Mouse (Mus musculus) hindbrain, embryonic 15.5 days (tissue): ENCODE results near the gene Vps26a. TPM values are rescaled to one million over a fixed set of nuclear protein-coding genes. Genes with fewer than 3 reads are reported as not detected.

Experiments used
- ATAC-seq: fragments of 200-750 bp; cut with Nextera tagmentation; 2 replicates; pipeline ENCODE4 v1.8.0; 2017; ENCODE audit warnings: low read depth, moderate number of reproducible peaks, moderate TSS enrichment; ENCODE audit not compliant: low FRiP score
- H3K27ac ChIP-seq: fragments of 300-500 bp; sonication (generic); replicated peaks from 2 replicates; pipeline ENCODE4 v1.5.1; 2015; ENCODE audit warnings: mild to moderate bottlenecking, inconsistent platforms
- H3K27me3 ChIP-seq: fragments of 300-500 bp; sonication (generic); 2 replicates; pipeline ENCODE4 v1.6.1; 2015; ENCODE audit warnings: control low read depth, inconsistent platforms
- H3K36me3 ChIP-seq: fragments of 300-500 bp; sonication (generic); 2 replicates; pipeline ENCODE4 v1.6.1; 2015; ENCODE audit warnings: control low read depth, inconsistent platforms
- H3K4me1 ChIP-seq: fragments of 300-500 bp; sonication (generic); replicated peaks from 2 replicates; pipeline ENCODE4 v1.6.1; 2015; ENCODE audit warnings: control low read depth, inconsistent platforms
- H3K4me2 ChIP-seq: fragments of 300-500 bp; sonication (generic); 2 replicates; pipeline ENCODE4 v1.6.1; 2015; ENCODE audit warnings: moderate library complexity, mild to moderate bottlenecking, inconsistent platforms
- H3K4me3 ChIP-seq: fragments of 300-500 bp; sonication (generic); 2 replicates; pipeline ENCODE4 v1.5.1; 2015; ENCODE audit warnings: mild to moderate bottlenecking, inconsistent platforms
- H3K9ac ChIP-seq: fragments of 300-500 bp; sonication (generic); 2 replicates; pipeline ENCODE4 v1.6.1; 2015; ENCODE audit warnings: inconsistent platforms
- H3K9me3 ChIP-seq: fragments of 300-500 bp; sonication (generic); 2 replicates; pipeline ENCODE4 v1.6.1; 2016; ENCODE audit warnings: control low read depth, inconsistent platforms
- WGBS: fragments of 180-500 bp; shearing (Covaris S2); methylation state at CpG from one replicate; pipeline ENCODE4 v1.1.7; 2015; 5-methylcytosine and 5-hydroxymethylcytosine counted together
- polyA plus RNA-seq: library from polyadenylated mRNA; unstranded; fragments of >200 nt; fragmentation: Nextera tagmentation; extraction: Ambion mirVana; gene quantifications from 2 replicates; pipeline ENCODE4 v1.2.1, GENCODE M21; 2015

The Vps26a gene
- polyA plus RNA-seq, 1 experiment from 2014 or later, result 53.9 TPM

- no peak for ATAC-seq
- WGBS, result 95% methylated on average over 5 of the region's 5 CpGs
- Histone ChIP-seq H3K4me1 (no peaks in the 10 kb centered on the region), H3K4me3 (no peak overlapping the region), H3K4me2 (no peak overlapping the region), H3K9me3 (no peaks in the 10 kb centered on the region), H3K27ac (no peak overlapping the region), H3K36me3 (peaks cover 73% of the 10 kb centered on the region), H3K27me3 (no peaks in the 10 kb centered on the region), H3K9ac (no peak overlapping the region)
Observed at GRCm38 (mm10) chr10:62430427-62430826, 56.2 kb downstream of the Vps26a start.

- Histone ChIP-seq H3K36me3 (peaks cover 26% of the 10 kb centered on the region), H3K27me3 (no peaks in the 10 kb centered on the region), H3K9me3 (no peaks in the 10 kb centered on the region), H3K27ac (no peak overlapping the region), H3K4me1 (no peaks in the 10 kb centered on the region), H3K4me3 (no peak overlapping the region), H3K9ac (no peak overlapping the region), H3K4me2 (no peak overlapping the region)
- 49% methylated on average over 9 of the region's 9 CpGs for WGBS
- ATAC-seq, result no peak
Observed at GRCm38 (mm10) chr10:62425081-62425871, 61.3 kb downstream of the Vps26a start.

GRCm38 (mm10) chr10:62422255-62422654 is 64.3 kb downstream of the Vps26a start, which contains the start of gene Hkdc1:
Gene Hkdc1 (minus strand): TSS chr10:62422491.
- Histone ChIP-seq H3K4me1 (no peaks in the 10 kb centered on the region), H3K9ac (no peak within 1 kb of the TSS), H3K9me3 (no peaks in the 10 kb centered on the region), H3K4me2 (no peak within 1 kb of the TSS), H3K4me3 (no peak within 1 kb of the TSS), H3K27ac (no peak within 1 kb of the TSS), H3K36me3 (no peaks in the 10 kb centered on the region), H3K27me3 (no peaks in the 10 kb centered on the region)
- ATAC-seq, result no peak
- 34% methylated on average over 15 of the region's 15 CpGs for WGBS

- Histone ChIP-seq H3K9ac (no peak overlapping the region), H3K36me3 (no peaks in the 10 kb centered on the region), H3K4me1 (no peaks in the 10 kb centered on the region), H3K27ac (no peak overlapping the region), H3K9me3 (no peaks in the 10 kb centered on the region), H3K27me3 (no peaks in the 10 kb centered on the region), H3K4me2 (no peak overlapping the region), H3K4me3 (no peak overlapping the region)
- whole genome bisulfite sequencing, result 79% methylated on average over 3 of the region's 3 CpGs
- ATAC-seq, result peak; percentile 66; the same call in 1 of the 2 replicates
Observed at GRCm38 (mm10) chr10:62421127-62421526, 65.5 kb downstream of the Vps26a start.

GRCm38 (mm10) chr10:62420399-62420798 is 66.2 kb downstream of the Vps26a start:
- H3K4me1 ChIP-seq, result no peaks in the 10 kb centered on the region
- no peaks in the 10 kb centered on the region for H3K9me3 ChIP-seq
- no peaks in the 10 kb centered on the region for H3K36me3 ChIP-seq
- WGBS, result 70% methylated on average over 6 of the region's 6 CpGs
- no peak overlapping the region for H3K4me3 ChIP-seq
- H3K4me2 ChIP-seq, result no peak overlapping the region
- no peak overlapping the region for H3K27ac ChIP-seq
- H3K27me3 ChIP-seq, result no peaks in the 10 kb centered on the region
- ATAC-seq, result no peak
- H3K9ac ChIP-seq, result no peak overlapping the region

GRCm38 (mm10) chr10:62419422-62419821 is 67.2 kb downstream of the Vps26a start:
- H3K27me3 ChIP-seq, result no peaks in the 10 kb centered on the region
- no peak for ATAC-seq
- 83% methylated on average over 5 of the region's 5 CpGs for WGBS
- no peaks in the 10 kb centered on the region for H3K36me3 ChIP-seq
- H3K4me2 ChIP-seq, result no peak overlapping the region
- H3K4me1 ChIP-seq, result no peaks in the 10 kb centered on the region
- no peak overlapping the region for H3K4me3 ChIP-seq
- H3K9me3 ChIP-seq, result no peaks in the 10 kb centered on the region
- no peak overlapping the region for H3K27ac ChIP-seq
- H3K9ac ChIP-seq, result no peak overlapping the region

- Histone ChIP-seq H3K9ac (no peak overlapping the region), H3K27me3 (no peaks in the 10 kb centered on the region), H3K9me3 (no peaks in the 10 kb centered on the region), H3K36me3 (no peaks in the 10 kb centered on the region), H3K27ac (no peak overlapping the region), H3K4me1 (no peaks in the 10 kb centered on the region), H3K4me2 (no peak overlapping the region), H3K4me3 (no peak overlapping the region)
- ATAC-seq, result no peak
- 48% methylated on average over 7 of the region's 7 CpGs for WGBS
Observed at GRCm38 (mm10) chr10:62418831-62419356, 67.7 kb downstream of the Vps26a start.

- 67% methylated on average over 4 of the region's 4 CpGs for WGBS
- Histone ChIP-seq H3K4me3 (no peak overlapping the region), H3K27me3 (no peaks in the 10 kb centered on the region), H3K9me3 (no peaks in the 10 kb centered on the region), H3K27ac (no peak overlapping the region), H3K9ac (no peak overlapping the region), H3K4me1 (no peaks in the 10 kb centered on the region), H3K4me2 (no peak overlapping the region), H3K36me3 (no peaks in the 10 kb centered on the region)
- no peak for ATAC-seq
Observed at GRCm38 (mm10) chr10:62413606-62413982, 73.0 kb downstream of the Vps26a start.

GRCm38 (mm10) chr10:62412906-62413605 is 73.5 kb downstream of the Vps26a start:
- WGBS, result 46% methylated on average over 7 of the region's 8 CpGs
- no peak for ATAC-seq
- Histone ChIP-seq H3K4me3 (no peak overlapping the region), H3K9me3 (no peaks in the 10 kb centered on the region), H3K4me1 (no peaks in the 10 kb centered on the region), H3K36me3 (no peaks in the 10 kb centered on the region), H3K9ac (no peak overlapping the region), H3K27ac (no peak overlapping the region), H3K4me2 (no peak overlapping the region), H3K27me3 (no peaks in the 10 kb centered on the region)

GRCm38 (mm10) chr10:62411431-62412410 is 74.9 kb downstream of the Vps26a start:
- 72% methylated on average over 19 of the region's 19 CpGs for WGBS
- Histone ChIP-seq H3K9me3 (no peaks in the 10 kb centered on the region), H3K27ac (no peak overlapping the region), H3K9ac (no peak overlapping the region), H3K27me3 (no peaks in the 10 kb centered on the region), H3K4me3 (no peak overlapping the region), H3K36me3 (no peaks in the 10 kb centered on the region), H3K4me2 (no peak overlapping the region), H3K4me1 (no peaks in the 10 kb centered on the region)
- ATAC-seq, result no peak

GRCm38 (mm10) chr10:62410943-62411342 is 75.7 kb downstream of the Vps26a start:
- ATAC-seq, result peak; percentile 77; the same call in 1 of the 2 replicates
- Histone ChIP-seq H3K4me1 (no peaks in the 10 kb centered on the region), H3K4me3 (no peak overlapping the region), H3K9ac (no peak overlapping the region), H3K27ac (no peak overlapping the region), H3K27me3 (no peaks in the 10 kb centered on the region), H3K36me3 (no peaks in the 10 kb centered on the region), H3K4me2 (no peak overlapping the region), H3K9me3 (no peaks in the 10 kb centered on the region)
- 9% methylated on average over 5 of the region's 5 CpGs for WGBS
